Mouse (Mus musculus) brain, embryonic 14.5 days (tissue): ENCODE data around the gene B4galnt1. TPM values are rescaled to one million over a fixed set of nuclear protein-coding genes. Genes with fewer than 3 reads are reported as not detected.
A peak's percentile ranks its signal among the peaks of the same experiment; 100 is the strongest.
"Not testable (repeated sequence)": the region's sequence is repeated elsewhere in the genome, so short reads cannot be mapped to it uniquely, and the experiment has no call there.

Experiments
- DNase-seq: peaks from one replicate; pipeline ENCODE4 v3.0.0-alpha.2; 2011; ENCODE audit warnings: low read depth
- CTCF ChIP-seq: fragments of 200-500 bp; IDR thresholded peaks from 2 replicates; pipeline ENCODE4 v1.5.1; 2012; ENCODE audit warnings: inconsistent platforms, mild to moderate bottlenecking, moderate library complexity, borderline replicate concordance; ENCODE audit not compliant: insufficient read depth, insufficient read length; ENCODE audit errors: extremely low read depth
- POLR2A ChIP-seq: fragments of 200-500 bp; IDR thresholded peaks from 2 replicates; pipeline ENCODE4 v1.6.1; 2012; ENCODE audit warnings: mild to moderate bottlenecking, inconsistent platforms, borderline replicate concordance; ENCODE audit not compliant: poor library complexity, insufficient read depth, insufficient read length, severe bottlenecking; ENCODE audit errors: extremely low read depth
- polyA plus RNA-seq: library from polyadenylated mRNA; depleted of rRNA; stranded (reverse); fragments of >200 nt; gene quantifications from 2 replicates; pipeline ENCODE4 v1.2.3, GENCODE M21; 2012

The B4galnt1 gene
- polyA plus RNA-seq, 1 experiment = 72.4 TPM

DNA sequence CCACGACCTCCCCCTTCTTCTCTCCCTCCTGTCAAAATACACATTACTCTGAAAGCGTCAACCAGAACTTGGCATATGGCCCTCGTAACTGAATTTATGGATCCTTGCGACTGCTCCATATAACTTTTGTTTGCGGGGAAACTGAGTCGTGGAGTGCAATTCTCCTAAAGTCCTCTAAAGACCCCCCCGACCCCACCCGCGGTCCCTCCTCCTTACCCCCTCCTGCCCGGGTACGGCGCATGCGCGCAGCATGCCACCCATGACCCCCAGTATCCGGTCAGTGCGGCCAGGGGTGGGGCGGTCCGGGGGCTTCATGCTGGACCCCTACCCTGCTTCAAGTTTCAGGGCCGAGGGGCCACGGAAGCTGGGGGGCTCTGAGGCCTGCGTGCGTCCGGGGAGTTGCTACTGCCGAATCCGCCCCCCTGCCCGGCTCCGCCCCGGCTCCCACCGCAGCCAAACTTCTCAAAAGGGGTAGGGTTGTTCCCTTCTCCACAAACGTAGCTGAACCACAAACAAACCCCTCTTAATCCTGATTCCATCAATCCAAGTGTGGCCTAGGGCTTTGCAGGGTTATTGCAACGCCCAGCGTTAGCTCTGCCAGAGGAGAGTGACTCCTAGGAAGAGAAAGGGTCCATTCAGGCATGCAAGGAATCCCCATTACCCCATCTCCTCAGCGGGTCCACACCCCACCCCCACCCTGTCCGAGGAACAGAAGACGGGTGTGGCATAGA is 24.8 kb downstream of the B4galnt1 start, which contains the start of gene Arhgef25:
Gene Arhgef25 (minus strand): TSS at position 433 of the 731 bp plus-strand sequence.
- peak; percentile 57 for DNase-seq
- TF ChIP-seq CTCF (no peak), POLR2A (no peak)

- TF ChIP-seq POLR2A = no peak
- TF ChIP-seq CTCF = no peak
- DNase-seq = no peak
Observed at GRCm38 (mm10) chr10:127190398-127191190, 25.6 kb downstream of the B4galnt1 start.

DNA sequence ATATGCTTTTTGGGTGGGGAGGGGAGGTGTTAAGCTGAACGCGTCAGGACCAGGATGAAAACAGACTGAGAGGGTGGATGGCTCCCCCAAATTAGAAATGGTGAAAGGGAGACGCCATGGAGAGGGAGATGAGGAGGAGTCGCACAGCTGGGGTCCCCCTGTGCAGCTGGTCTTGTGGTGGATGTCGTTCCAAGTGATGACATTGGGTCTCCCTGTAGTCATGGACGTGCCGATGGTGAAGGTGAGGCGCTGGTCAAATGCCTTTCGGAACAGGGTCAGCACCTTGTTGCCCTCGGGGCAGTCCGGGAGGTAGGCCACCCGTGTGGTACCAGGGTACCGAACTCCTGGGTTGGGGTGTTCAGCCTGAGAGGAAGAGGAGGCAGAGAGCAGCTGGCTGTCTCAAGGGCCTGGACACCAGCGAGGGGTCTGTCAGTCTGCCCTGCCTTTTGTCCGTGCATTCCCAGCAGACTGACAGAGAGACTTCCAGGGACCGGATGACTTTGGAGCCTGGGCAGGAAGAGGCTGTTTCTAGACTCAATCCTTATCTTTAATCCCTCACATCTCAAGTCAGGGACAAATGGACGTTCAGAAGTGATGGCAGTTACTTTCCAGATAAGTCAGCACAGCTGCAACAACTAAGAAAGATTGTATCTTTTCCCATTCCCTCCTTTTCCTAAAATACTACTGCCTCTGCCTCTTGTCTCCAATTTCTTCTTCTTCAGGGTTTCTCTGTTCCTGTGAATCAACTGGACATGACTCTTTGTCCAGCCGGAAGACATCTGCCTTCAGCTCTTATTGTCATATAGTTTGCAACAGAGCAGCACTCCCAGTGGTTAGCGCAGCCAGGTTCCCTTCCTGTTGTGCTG is 26.4 kb downstream of the B4galnt1 start:
- no peak for DNase-seq
- TF ChIP-seq POLR2A = no peak
- no peak for TF ChIP-seq CTCF

- not testable (repeated sequence) for DNase-seq
Observed at GRCm38 (mm10) chr10:127192057-127192328, 27.0 kb downstream of the B4galnt1 start.

DNA sequence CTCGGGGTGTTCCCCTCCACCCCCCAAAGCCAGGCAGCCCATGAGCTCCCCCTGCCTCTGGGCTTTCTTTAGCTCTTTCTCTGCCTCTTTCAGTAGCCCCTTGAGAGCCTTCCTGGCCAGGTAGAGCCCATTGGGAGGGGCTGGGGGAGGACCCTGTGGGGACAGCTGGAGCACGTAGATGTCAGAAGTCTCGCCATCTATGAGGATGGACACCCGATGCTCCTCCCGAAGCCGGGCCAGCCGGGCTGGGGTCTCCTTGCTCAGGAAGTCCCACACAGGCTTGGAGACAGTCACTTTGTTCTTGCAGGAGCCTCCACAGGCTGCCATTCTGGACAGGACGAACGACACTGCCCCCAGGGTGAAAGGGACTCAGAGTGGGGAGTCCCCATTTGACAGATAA is 28.0 kb downstream of the B4galnt1 start:
- TF ChIP-seq CTCF (no peak), POLR2A (no peak)
- DNase-seq = no peak

DNA sequence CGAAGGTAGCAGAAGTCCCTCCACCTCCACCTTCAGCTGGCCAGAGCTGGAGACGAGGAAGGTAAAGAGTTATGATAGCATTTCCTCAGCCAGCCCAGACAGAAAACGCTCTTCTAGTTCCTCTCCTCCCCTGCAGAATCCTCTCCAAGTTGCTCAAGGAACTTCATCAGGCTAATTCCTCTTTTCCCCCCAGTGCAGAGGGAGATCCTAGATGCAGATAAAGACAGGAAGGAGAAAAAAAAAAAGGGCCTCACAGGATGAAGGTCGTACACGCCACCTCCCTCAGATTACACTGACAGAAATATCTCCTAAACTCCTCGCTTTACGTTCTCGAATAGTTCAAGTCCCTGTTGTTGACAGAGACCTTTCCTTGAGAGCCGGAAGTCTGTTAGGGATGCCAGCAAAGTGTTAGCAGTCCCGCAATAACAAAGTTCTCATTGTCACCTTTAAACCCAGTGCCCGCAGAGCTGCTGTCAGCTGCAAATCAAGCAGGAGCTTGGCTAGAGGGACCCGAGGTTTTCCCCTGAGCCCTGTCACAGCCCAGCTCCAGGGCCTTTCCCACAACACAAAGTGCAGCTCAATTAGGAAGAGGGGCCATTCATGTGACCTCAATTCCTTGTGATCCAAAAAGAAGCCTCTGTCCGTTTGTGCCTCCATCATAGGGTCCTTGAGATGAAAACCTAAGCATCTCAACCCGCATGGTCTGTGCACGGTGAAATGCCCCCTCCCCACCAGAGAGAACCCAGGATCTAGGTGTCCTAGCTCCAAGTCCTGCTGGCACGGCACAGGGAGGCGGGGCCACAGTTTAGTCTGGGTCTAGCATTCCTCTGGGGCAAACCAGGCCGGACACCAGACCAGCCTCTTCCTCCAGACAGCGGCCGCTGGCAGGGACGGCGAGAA is 29.7 kb downstream of the B4galnt1 start:
- TF ChIP-seq CTCF (no peak), POLR2A (no peak)
- DNase-seq = peak; percentile 59

DNA sequence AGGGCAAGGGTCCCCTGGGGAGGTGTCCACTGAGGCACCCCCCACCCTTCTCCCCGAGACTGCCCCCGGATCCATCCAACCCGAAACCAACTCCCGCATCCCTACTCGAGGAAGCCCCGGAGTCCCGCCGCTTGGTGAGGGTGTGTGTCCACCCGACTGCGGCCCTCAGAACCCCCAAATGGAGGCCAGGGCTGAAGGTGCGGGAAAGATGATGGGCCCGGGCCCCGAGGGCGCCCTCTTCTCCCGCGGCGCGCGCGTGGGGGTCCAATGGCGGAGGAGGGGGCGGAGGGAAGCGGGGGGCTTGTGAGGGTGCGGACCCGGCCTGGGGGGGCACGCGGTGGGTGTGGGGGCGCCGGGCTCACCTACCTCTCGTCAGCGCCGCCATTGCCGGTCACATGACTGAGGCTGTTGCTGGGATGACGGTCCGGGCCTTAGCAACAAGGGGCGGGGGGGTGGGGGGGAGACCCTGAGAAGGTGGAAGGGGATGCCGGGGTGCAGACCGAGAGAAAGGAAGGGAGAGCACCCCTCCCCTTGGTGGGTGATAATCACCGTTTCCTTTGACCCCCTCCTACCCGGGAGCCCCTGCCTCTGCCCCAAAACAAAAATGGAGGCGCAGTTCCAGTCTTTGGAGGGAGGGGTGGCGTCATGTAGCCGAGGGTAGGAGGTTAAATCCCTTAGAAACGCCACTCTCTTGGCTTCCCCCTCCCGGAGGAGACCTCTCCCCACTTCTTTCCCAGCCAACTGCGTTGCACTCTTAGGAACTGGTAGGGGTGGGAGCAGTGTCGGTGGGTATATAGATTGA is 30.5 kb downstream of the B4galnt1 start, which contains the start of gene Dtx3:
Gene Dtx3 (minus strand): TSS at position 401 of the 802 bp plus-strand sequence.
- DNase-seq = peak; percentile 74
- no peak for TF ChIP-seq CTCF
- peak; percentile 10; the same call in 1 of the 2 replicates for TF ChIP-seq POLR2A

- TF ChIP-seq CTCF = no peak
- TF ChIP-seq POLR2A = no peak
Observed at GRCm38 (mm10) chr10:127196392-127196791, 31.4 kb downstream of the B4galnt1 start.

DNA sequence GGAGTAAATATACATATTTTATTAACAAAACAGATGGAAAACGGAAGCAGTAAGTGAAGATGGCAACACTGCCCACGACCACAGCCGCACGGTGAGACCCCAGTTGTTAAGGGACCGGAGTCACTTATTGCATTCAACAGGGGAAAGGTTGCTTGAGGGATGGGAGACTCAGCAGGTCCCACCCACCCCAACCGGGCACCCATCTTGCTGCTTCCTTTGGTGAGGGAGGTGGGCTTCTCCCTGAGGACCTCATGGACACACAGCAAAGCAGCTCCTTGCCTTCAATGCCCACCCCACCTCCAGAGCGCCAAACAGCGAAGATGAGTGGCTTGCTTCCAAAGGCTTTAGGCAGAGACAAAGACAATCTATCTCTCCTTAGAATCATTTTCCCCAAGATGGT is 32.1 kb downstream of the B4galnt1 start:
- no peak for DNase-seq
- TF ChIP-seq POLR2A = no peak
- TF ChIP-seq CTCF = no peak

More at GRCm38 (mm10) chr10:127196392-127196791, 31.4 kb downstream of the B4galnt1 start:
- DNase-seq = peak; percentile 82

GRCm38 (mm10) chr10:127197505-127198110 is 32.6 kb downstream of the B4galnt1 start:
- DNase-seq = no peak
- TF ChIP-seq CTCF (no peak), POLR2A (no peak)

GRCm38 (mm10) chr10:127198492-127198891 is 33.5 kb downstream of the B4galnt1 start:
- no peak for TF ChIP-seq CTCF
- TF ChIP-seq POLR2A = no peak
- DNase-seq = no peak
